Mouse (Mus musculus): ENCODE results near the gene Grap2. TPM values are rescaled to one million over a fixed set of nuclear protein-coding genes. Genes with fewer than 3 reads are reported as not detected.

Grap2 gene
- 0.08 and 0.16 TPM in 2 replicates for polyA plus RNA-seq (2012; rRNA removed)

GRCm38 (mm10) chr15:80572291-80572690 is at the start of gene Grap2:
Gene Grap2 (plus strand): TSS chr15:80572594.
- Histone ChIP-seq H3K4me1 (ENCODE audit: control insufficient read depth, insufficient read depth, low read length) (peaks cover 3% of the 10 kb centered on the region; the same call in 1 of the 2 replicates), H3K27me3 (ENCODE audit: control insufficient read depth, insufficient read depth, low read length) (no peaks in the 10 kb centered on the region), H3K27ac (ENCODE audit: insufficient read depth, low read length) (no peak within 1 kb of the TSS), H3K4me3 (replicated peaks; ENCODE audit: insufficient read depth, low read depth, low read length) (no peak within 1 kb of the TSS)
- TF ChIP-seq POLR2A (IDR thresholded peaks at IDR 0.05; ENCODE audit: borderline replicate concordance, insufficient read depth, low read length) (no peak), CTCF (IDR thresholded peaks at IDR 0.05; ENCODE audit: borderline replicate concordance, insufficient read depth, low read depth, low read length) (no peak)
- DNase-seq = no peak
- WGBS = 89% methylated on average over 12 of the region's 12 CpGs

GRCm38 (mm10) chr15:80529955-80530869 is 42.2 kb upstream of the Grap2 start:
- no peak for DNase-seq
- no peak overlapping the region for H3K4me3 ChIP-seq (replicated peaks; ENCODE audit: insufficient read depth, low read depth, low read length)
- no peaks in the 10 kb centered on the region for H3K4me1 ChIP-seq (ENCODE audit: control insufficient read depth, insufficient read depth, low read length)
- H3K27me3 ChIP-seq (ENCODE audit: control insufficient read depth, insufficient read depth, low read length) = no peaks in the 10 kb centered on the region
- TF ChIP-seq POLR2A (IDR thresholded peaks at IDR 0.05; ENCODE audit: borderline replicate concordance, insufficient read depth, low read length) (no peak), CTCF (IDR thresholded peaks at IDR 0.05; ENCODE audit: borderline replicate concordance, insufficient read depth, low read depth, low read length) (no peak)
- H3K27ac ChIP-seq (ENCODE audit: insufficient read depth, low read length) = no peak overlapping the region
- WGBS = 55% methylated on average over 20 of the region's 20 CpGs

- no peaks in the 10 kb centered on the region for H3K27me3 ChIP-seq (ENCODE audit: control insufficient read depth, insufficient read depth, low read length)
- no peak overlapping the region for H3K27ac ChIP-seq (ENCODE audit: insufficient read depth, low read length)
- 90% methylated on average over 9 of the region's 9 CpGs for WGBS
Measured at GRCm38 (mm10) chr15:80531026-80531425, 41.4 kb upstream of the Grap2 start.

GRCm38 (mm10) chr15:80532281-80533072 is 39.9 kb upstream of the Grap2 start:
- WGBS = 90% methylated on average over 8 of the region's 8 CpGs

More at GRCm38 (mm10) chr15:80531026-80531425, 41.4 kb upstream of the Grap2 start:
- no peaks in the 10 kb centered on the region for H3K4me1 ChIP-seq (ENCODE audit: control insufficient read depth, insufficient read depth, low read length)
- DNase-seq = no peak
- no peak overlapping the region for H3K4me3 ChIP-seq (replicated peaks; ENCODE audit: insufficient read depth, low read depth, low read length)
- TF ChIP-seq CTCF (IDR thresholded peaks at IDR 0.05; ENCODE audit: borderline replicate concordance, insufficient read depth, low read depth, low read length) = no peak
- no peak for TF ChIP-seq POLR2A (IDR thresholded peaks at IDR 0.05; ENCODE audit: borderline replicate concordance, insufficient read depth, low read length)

GRCm38 (mm10) chr15:80533274-80533673 is 39.1 kb upstream of the Grap2 start:
- Histone ChIP-seq H3K27me3 (ENCODE audit: control insufficient read depth, insufficient read depth, low read length) (no peaks in the 10 kb centered on the region), H3K4me1 (ENCODE audit: control insufficient read depth, insufficient read depth, low read length) (no peaks in the 10 kb centered on the region), H3K27ac (ENCODE audit: insufficient read depth, low read length) (no peak overlapping the region), H3K4me3 (replicated peaks; ENCODE audit: insufficient read depth, low read depth, low read length) (no peak overlapping the region)
- DNase-seq = no peak
- 65% methylated on average over 6 of the region's 6 CpGs for WGBS
- TF ChIP-seq CTCF (IDR thresholded peaks at IDR 0.05; ENCODE audit: borderline replicate concordance, insufficient read depth, low read depth, low read length) = no peak
- no peak for TF ChIP-seq POLR2A (IDR thresholded peaks at IDR 0.05; ENCODE audit: borderline replicate concordance, insufficient read depth, low read length)

More at GRCm38 (mm10) chr15:80532281-80533072, 39.9 kb upstream of the Grap2 start:
- H3K4me1 ChIP-seq (ENCODE audit: control insufficient read depth, insufficient read depth, low read length) = no peaks in the 10 kb centered on the region
- no peak overlapping the region for H3K27ac ChIP-seq (ENCODE audit: insufficient read depth, low read length)
- DNase-seq = no peak
- H3K4me3 ChIP-seq (replicated peaks; ENCODE audit: insufficient read depth, low read depth, low read length) = no peak overlapping the region
- TF ChIP-seq CTCF (IDR thresholded peaks at IDR 0.05; ENCODE audit: borderline replicate concordance, insufficient read depth, low read depth, low read length) = no peak
- no peaks in the 10 kb centered on the region for H3K27me3 ChIP-seq (ENCODE audit: control insufficient read depth, insufficient read depth, low read length)

- no peak for DNase-seq
- WGBS = 71% methylated on average over 2 of the region's 2 CpGs
- no peak for TF ChIP-seq POLR2A (IDR thresholded peaks at IDR 0.05; ENCODE audit: borderline replicate concordance, insufficient read depth, low read length)
- no peak for TF ChIP-seq CTCF (IDR thresholded peaks at IDR 0.05; ENCODE audit: borderline replicate concordance, insufficient read depth, low read depth, low read length)
- H3K27me3 ChIP-seq (ENCODE audit: control insufficient read depth, insufficient read depth, low read length) = no peaks in the 10 kb centered on the region
- H3K4me3 ChIP-seq (replicated peaks; ENCODE audit: insufficient read depth, low read depth, low read length) = no peak overlapping the region
- H3K27ac ChIP-seq (ENCODE audit: insufficient read depth, low read length) = no peak overlapping the region
- H3K4me1 ChIP-seq (ENCODE audit: control insufficient read depth, insufficient read depth, low read length) = no peaks in the 10 kb centered on the region
Measured at GRCm38 (mm10) chr15:80536051-80536450, 36.3 kb upstream of the Grap2 start.

GRCm38 (mm10) chr15:80538075-80538474 is 34.3 kb upstream of the Grap2 start:
- no peak for DNase-seq
- TF ChIP-seq CTCF (IDR thresholded peaks at IDR 0.05; ENCODE audit: borderline replicate concordance, insufficient read depth, low read depth, low read length) = no peak
- Histone ChIP-seq H3K4me3 (replicated peaks; ENCODE audit: insufficient read depth, low read depth, low read length) (no peak overlapping the region), H3K27ac (ENCODE audit: insufficient read depth, low read length) (no peak overlapping the region), H3K27me3 (ENCODE audit: control insufficient read depth, insufficient read depth, low read length) (no peaks in the 10 kb centered on the region), H3K4me1 (ENCODE audit: control insufficient read depth, insufficient read depth, low read length) (no peaks in the 10 kb centered on the region)
- 97% methylated on average over 2 of the region's 2 CpGs for WGBS
